Mouse (Mus musculus): Measurements from ENCODE around the gene 1700029P11Rik.

DNA sequence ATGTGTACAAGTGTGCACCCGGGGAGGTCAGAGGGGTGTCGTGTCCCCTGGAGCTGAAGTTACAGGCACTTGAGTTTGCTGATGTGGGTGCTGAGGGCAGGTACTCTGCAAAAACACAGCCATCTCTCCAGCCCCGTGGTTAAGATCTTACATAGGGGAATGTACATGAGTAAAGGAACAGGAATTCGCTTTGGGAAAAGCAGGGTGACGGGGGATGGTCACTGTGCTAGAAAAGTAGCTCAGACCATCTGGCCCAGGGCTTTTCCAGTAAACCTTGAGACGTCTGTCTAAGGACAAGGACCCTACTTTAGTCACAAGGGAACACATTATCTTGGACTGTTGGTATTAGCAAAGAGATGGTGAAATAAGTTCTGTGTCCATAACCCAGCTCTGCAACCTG is 31.6 kb downstream of the 1700029P11Rik start:
- no peak for TF ChIP-seq POLR2A (IDR thresholded peaks at IDR 0.05; ENCODE audit: insufficient read depth, low read depth, low read length)
- no peak for TF ChIP-seq CTCF (IDR thresholded peaks at IDR 0.05; ENCODE audit: insufficient read depth, low read depth, low read length)

Measured in olfactory bulb, adult 2 months (tissue).